Mouse (Mus musculus): ENCODE measurements at regions not wholly inside any gene's neighbourhood (a gene's known extent, or its start where the extent isn't known, plus 50 kb on each side); places are given as distances from the start of the nearest gene placed in this dataset.
A peak's percentile ranks its signal among the peaks of the same experiment; 100 is the strongest.
"Not testable (repeated sequence)": the region's sequence is repeated elsewhere in the genome, so short reads cannot be mapped to it uniquely, and the experiment has no call there.

DNA sequence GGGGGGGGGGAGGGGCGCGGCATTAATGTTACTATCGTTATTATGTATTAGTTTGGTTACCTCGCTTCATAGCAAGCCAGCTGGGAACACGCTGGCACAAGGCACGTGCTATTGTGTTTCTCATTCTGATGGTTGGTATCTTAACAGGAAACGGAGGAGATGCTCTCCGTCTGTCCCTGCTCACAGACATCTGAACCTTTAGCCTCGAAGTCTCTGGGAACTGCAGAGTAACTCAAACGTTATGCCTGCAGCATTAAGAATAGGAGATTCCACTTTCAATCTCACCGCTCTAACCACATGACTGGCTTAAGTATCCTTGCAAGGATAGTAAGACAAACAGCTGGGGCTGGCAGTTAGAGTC lies 80.0 kb downstream of the Nfkbiz start:
- no peak for DNase-seq (ENCODE audit: low read depth, low spot score)

DNA sequence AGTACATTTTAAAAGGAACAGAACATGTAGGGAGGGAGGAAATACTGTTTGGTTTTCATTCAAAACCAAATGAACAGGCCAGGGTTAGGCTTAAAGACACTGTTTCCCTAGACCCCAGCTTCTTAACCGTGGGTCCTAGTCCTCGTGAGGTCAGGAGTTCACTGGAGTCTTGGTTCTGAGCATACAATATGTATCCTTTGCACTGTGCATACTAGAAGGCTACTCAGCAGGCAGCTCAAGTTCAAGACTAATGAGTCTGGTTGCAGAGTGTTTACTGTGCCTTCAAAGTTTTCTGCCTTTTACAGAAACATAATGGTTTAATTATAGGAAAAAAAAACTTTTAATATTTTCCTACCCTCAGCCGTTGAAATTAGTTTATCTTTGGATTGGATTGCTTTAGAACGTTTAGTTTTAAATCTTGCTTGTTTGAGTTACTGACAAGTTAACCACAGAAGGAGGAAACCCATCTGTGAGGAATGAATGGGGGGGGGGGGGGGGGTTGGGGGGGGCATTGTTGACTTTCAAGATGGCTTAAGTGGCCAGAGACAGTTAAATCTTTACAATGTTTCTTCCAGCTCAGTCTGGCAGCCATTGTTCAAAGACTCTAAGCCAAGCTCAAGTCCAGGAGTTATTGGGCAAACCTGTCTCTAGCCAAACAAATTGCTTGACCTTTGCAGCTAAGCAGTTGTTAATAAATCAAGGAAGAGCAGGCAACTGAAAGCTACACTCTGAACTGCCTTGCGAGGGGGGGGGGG lies 80.6 kb downstream of the Nfkbiz start:
- DNase-seq (ENCODE audit: low read depth, low spot score), result no peak

DNA sequence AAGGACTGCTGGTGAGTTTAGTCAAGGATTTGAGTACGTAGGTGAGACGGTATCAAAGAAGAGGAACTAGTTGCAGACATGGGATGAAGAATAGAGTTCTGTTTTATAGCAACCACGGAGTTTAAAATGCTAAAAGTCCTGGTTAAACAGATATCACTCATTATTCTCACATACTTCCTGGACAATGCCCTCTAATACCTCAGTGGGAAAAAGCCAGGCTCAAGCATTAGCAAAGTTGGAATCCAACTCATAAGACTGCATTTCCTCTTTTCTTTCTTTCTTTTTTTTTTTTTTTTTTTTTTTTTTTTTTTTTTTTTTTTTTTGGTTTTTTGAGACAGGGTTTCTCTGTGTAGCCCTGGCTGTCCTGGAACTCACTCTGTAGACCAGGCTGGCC lies 81.3 kb downstream of the Nfkbiz start:
- DNase-seq (ENCODE audit: low read depth, low spot score), result not testable (repeated sequence)

DNA sequence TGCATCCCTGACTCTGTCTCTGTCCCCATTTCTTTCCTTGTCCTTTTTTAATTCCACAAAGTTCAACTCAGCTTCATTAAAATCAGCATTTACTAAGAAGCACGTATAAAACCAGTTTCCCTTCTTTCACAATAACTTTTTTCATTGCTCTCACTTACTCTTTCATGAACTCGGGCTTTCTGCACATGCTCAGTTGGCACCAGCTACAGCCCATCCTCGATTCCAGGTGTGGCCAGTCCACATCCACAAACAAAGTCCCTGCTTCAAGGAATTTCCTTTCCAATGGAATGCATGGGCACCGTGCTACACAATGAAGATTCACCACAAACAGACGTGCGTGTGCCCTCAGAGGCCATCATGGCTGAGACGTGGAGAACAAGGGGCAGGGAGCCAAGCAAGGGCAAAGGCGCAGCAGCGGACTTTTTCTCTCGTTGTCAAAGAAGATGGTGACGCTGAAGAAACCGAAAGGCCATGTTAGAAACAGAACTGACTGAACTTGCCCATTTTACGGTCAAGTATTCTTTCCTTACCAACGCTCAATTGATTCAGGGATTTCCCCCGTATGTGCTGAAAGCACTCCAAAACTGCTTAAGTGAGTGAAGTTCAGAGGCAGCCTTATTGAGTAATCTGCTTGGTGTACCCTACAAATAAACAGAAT lies 81.8 kb downstream of the Nfkbiz start:
- DNase-seq (ENCODE audit: low read depth, low spot score), result no peak

DNA sequence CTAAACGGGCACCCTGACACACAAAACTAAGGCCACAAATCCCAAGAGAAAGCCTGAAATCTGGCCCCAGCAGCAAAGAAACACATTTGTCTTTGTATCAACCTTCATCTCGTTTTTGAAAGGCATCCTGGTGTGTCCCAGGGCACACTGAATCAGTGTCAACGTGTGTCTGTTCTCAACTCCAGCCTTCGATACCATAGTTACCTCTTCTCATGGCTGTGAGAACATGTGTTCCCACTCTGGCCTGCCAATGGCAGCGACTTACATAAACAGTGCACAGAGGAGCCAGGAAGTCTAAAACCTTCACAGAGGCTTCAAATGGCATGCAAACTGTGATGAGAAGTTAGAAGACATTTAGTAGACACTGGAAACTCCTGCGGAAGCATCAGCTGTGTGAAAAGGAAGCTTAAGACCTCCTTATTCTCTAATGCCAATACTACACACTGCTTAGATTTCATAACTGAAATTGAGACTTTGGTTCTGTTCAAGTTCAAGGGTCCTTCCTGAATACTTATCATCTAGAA lies 83.3 kb downstream of the Nfkbiz start:
- no peak for DNase-seq (ENCODE audit: low read depth, low spot score)

DNA sequence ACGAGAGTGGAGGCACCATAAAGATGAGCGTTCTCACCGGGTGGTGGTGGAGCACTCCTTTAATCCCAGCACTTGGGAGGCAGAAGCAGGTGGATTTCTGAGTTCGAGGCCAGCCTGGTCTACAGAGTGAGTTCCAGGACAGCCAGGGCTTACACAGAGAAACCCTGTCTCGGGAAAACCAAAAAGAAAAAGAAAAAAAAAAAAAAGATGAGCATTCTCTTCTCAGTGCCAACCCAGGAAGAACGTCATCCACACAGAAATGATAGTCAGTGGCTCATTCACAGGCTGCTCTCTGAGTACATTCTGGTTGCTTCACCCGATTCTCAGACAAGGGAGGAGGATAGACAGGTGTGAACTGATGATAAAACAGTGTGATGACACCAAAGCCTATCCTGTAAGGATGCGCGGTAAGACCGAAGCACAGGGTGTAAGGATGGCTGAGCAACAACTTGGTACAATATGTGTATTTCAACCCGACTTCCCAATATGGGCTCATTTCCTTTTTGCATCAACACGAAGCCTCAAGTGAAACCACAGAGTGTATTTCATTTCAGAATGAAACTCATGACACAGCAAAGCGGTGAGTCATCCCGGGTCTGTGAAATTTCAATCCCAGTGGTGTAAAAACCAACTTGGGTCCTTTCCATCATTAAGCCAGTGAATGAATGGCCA lies 84.5 kb downstream of the Nfkbiz start:
- peak; percentile 27 for DNase-seq (ENCODE audit: low read depth, low spot score)

DNA sequence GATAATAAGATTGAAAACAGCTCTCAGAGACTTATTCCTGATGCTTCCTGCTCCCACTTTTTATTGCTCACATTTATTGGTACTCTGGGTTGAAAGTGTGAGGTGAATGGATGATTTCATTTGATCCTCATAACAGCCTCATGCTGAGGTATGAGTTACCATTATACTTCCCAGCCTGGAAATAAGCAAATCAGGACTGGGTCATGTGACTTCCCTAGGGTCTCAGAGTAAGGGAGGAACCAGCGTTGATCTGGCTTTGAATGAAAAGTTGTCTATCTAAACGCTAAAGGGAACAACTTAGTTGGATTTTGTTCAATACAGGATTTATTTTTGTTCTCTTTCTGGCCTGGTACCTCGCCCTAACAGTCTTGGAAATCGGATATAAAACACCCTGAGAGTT lies 85.3 kb downstream of the Nfkbiz start:
- DNase-seq (ENCODE audit: low read depth, low spot score), result no peak

DNA sequence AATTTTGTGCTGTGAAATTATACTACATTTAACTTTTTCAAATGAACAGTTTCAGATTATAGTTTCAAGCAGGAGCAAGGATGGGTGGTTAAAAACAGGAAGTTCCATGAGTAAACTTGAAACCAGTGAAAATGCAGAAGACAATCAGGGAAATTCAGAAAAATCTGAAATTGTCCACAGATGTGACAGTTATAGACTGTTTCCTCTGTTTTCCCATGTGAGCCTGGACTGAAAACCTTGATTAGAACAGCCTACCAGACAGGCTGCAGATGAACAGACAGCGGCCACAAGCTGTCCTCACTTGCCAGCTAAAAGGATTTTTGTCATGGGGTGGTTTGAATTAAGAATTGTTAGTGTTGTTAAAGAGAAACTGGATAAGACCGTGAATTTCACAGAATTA lies 91.4 kb downstream of the Nfkbiz start:
- no peak for DNase-seq (ENCODE audit: low read depth, low spot score)

DNA sequence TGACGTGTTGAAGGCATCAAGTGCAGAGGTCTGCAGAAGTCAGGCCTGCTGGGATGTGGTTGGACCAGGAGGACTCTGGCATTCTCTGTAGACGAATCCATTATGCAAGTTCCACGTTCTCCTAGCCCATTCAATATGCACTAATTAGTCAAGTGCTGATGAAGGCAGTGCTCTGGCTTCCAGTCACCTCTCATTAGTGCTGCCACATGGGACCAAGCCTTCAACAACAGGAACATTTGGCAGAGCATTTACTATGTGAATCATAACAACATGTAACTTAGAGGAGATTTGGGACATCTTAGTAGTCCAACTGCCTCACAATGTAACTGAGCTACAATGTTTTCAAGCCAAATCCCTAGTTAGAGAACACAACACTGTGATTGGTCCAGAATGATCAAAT lies 92.5 kb downstream of the Nfkbiz start:
- no peak for DNase-seq (ENCODE audit: low read depth, low spot score)

DNA sequence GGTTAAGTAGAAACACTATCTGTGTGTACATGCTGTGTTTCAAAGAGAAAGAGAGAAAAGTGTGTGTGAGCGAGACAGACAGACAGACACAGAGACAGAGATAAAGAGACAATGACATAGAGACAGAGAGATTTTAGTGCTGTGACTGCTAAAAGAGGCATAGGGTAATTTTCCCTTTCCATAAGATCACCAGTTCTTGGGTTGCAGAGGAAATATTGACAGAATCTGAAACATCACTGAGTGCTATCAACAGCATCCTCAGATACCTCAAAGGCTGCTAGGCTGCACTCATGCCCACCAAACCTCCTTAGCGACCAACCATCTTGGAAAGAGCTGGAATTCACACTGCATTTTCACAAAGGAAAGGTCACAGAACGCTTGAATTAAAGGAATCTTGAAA lies 93.6 kb downstream of the Nfkbiz start:
- no peak for DNase-seq (ENCODE audit: low read depth, low spot score)

DNA sequence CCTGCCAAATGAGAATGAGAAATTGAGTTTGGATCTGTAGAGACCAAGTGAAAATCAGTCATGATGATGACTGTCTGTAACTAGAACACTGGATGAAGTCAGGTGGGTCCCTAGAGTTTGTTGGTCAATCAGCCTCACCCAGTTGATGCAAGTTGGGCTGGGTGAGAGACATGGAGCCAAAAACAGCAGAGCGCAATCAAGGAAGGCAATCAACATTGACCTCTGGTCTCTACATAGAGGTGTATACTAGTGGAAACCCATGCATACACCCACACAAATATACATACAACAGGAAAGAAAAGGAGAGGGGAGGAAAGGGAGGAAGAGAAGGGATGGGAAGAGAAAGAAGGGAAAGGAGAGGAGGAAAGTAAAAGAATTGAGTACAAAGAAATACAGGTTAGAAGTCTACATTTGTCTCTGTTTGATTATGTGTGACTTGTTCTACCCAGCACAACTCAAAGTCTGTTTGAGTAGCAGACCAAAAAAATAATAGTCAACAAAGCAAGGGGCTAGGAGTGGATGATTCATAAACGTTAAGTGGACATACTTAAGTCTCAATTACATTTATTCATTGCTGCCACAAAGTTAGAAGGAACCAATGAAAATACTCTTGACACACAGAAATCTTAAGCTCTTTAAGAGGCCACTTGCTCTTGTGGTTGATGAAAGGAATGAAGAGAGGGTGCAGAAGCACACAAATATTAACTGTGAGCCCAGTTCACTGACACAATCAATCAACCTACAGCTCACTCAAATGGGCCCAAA lies 97.4 kb downstream of the Nfkbiz start:
- no peak for DNase-seq (ENCODE audit: low read depth, low spot score)

DNA sequence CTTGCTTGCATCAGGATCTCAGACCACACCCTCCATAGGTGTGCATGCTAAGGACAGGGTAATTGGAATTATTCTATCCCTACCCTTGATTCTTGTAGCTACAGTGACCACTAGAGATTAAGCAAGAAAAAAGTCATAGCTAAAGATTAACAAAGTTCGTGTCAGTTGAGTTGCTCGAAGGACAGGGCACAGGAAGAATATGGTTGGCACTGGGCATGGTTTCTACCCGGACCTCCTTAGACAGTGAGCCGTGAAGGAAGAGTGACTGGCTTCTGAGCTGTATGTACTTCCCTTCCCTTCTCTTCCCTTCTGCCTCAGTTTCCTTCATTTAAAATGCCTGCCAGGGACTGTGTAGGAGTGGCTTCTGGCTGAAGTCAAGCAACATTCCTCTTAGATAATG lies 100.0 kb downstream of the Nfkbiz start:
- DNase-seq (ENCODE audit: low read depth, low spot score), result no peak

DNA sequence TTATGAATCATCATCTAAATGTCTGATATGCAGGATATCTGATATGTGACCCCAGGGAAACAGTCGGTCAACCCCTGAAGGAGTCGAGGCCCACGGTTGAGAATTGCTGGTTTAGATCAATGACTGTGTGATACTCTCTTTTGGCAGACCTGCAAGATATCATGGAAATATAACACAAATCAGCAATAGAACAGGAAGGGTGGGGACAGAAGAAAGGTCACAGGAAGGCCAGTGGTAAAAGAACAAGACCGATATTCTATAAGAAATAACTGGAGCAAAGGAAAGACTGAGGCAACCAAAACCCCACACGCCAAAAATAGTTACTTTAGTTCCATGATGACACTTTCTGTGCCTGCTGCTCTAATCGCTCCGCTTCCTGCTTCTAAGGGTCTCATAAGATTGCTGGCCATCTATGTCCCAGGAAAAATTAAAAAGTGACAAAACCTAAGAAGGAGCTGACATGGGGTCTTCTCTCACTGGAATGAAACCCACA lies 103.2 kb downstream of the Nfkbiz start:
- DNase-seq (ENCODE audit: low read depth, low spot score), result no peak

DNA sequence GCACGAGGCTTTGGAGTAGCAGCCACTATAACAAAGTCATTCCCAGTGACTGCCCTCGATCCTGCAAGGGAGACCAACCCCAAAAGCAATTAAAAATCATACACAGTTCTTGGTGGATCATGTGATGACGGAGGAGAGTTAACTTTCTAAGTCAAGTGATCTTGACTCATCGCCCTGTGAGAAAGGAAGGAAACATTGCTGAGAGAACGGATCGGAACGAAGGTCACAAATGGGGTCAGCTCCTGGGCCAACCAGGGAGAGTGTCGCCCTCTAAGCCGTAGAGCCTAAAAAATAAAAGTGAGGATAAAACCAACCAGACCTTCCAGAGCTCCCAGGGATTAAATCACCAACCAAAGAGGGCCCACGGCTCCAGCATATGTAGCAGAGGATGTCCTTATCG lies 104.4 kb downstream of the Nfkbiz start:
- DNase-seq (ENCODE audit: low read depth, low spot score), result no peak

DNA sequence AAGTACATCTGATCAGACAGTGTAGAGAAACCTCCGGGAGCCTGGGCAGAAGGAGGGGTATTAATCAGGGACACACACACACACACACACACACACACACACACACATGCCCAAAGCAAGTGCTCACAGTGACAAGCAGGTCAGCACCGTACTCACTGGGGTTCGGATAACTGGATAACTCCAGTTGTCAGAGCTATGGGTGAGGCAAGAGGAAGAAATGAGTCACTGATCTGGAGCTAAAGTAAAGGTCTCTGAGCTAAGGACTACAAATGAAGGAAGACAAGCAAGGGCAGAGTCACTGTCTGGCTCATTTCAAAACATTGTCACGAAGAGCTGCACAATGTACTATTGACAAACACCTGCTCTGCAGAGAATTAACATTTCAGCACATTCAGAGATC lies 104.9 kb downstream of the Nfkbiz start:
- DNase-seq (ENCODE audit: low read depth, low spot score), result peak; percentile 20

DNA sequence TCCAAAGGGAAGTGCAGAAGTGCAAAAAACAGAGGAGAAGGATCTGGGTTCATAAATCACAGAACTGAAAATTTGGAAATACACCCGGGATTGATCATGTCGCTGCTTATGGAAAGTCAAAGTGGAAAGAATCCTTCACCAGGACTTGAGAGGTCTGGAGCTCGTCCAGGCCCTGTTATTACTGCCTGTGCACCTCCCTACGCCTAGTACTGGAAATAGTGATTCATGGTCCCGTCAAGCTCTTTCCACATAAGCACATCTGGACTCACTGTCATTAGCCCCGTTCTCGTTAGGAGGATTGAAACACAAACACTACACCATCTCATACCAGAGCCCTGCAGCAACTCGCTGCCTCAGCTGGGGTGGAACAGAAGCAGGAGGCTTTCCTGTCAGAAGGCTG lies 107.7 kb downstream of the Nfkbiz start:
- DNase-seq (ENCODE audit: low read depth, low spot score), result peak; percentile 4

DNA sequence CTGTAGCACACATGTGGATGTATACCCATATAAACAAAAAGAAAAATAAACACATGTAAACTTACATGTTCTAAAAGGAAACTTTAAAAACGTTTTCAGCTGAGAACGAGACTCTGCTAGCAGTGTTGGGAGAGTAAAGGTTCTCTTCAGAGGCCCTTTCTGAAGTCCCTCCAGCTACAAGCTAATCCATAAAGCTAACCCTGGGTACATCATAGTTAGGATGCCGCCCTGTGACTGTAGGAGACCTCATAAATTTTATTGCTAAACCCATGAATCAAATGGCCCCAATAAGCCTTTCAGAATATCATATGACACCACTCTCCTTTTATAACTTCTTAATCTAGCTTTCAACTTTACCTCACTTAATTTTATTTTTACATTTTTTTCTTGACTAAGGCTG lies 112.2 kb downstream of the Nfkbiz start:
- DNase-seq (ENCODE audit: low read depth, low spot score), result no peak

DNA sequence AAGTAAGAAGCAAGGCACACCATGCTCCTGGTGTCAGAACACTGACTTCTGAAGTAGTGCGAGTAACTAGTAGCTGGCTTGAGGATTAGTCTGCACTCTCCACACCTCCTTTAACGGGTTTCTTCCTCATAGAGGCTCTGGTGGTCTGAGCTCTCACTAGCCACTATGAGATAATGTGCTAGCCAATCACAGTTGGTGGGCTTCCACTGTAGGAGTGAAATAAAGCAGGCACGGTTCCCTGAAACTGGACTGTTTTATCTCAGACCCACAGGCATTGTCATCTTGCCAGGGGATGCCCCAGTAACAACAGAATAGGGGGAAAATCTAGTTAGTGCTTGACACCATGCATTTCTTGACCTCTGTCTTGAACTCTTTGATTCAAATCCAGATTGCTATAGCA lies 118.3 kb downstream of the Nfkbiz start:
- no peak for DNase-seq (ENCODE audit: low read depth, low spot score)

DNA sequence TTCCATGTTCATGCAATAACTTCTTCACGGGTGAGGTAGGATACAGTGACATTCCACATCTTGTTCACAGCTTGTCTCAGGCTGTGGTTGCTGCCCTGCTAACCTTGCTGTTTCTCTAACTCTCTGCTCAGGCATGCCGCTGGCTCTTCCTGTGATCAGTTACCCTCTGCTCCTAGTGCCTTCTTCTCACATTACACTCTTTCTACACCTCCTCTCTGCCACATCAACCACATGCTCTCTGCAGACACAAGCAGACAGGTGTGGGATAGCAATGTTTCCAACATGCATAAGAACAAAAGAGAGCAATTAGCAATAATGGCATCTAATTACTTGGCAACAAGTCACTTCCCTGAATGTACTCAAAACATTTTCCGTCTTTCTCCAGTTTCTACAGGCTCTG lies 128.7 kb downstream of the Nfkbiz start:
- DNase-seq (ENCODE audit: low read depth, low spot score), result peak; percentile 3

DNA sequence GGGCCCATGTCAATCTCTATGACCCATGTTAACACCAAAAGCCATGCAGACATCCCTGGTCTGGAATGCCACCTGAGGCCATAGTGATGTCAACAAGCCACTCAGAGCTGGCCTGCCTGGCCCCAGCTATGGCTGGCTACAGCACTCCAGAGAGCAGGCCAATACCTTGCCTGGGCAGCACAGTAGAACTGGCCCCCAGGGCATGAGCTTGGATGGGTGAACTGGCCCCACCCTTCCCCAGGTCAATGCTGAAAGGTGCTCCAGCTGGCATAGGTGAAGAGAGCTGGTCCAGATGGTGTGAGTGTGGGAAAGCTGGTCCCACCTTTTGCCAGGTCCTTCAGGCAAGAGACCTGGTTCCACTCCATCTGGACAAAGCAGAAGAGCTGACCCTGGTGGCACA lies 132.2 kb downstream of the Nfkbiz start:
- no peak for DNase-seq (ENCODE audit: low read depth, low spot score)

DNA sequence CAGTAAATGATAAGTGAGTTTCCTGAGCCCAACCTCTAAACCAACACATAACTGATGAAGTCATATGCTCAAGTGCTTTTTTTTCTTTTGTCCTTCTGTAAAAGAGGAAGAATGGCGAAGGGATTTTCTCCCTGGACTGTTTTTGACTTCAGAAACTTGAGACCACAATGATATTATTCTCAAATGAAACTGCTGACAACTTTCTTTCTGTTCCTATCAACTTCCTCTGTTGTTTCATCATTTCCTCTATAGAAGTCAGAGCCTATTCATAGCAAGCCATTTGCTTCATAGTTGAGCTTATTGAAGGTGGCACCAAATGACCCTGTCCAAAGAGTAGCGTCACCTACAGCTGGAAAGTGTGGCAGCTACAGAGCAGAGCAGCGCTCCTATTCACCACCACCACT lies 140.2 kb downstream of the Nfkbiz start:
- DNase-seq (ENCODE audit: low read depth, low spot score), result peak; percentile 2

DNA sequence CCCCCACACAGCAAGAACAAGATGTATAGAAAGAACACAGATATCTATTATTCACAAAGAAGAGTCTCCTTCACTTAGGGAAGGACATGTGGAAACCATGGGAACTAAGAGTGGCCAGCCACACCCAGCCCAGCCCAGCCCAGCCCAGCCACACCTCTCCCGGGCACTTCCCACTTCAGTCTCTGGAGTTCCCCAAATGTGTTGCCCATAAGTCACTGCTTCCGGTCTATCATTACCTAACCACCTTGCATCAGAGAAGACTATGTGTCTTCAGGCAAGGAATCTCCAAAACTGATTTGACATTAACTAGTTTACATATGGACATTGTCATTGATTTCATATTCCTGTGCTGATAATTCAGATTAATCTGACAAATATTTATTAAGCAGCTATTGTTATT lies 147.6 kb downstream of the Nfkbiz start:
- DNase-seq (ENCODE audit: low read depth, low spot score), result no peak
